Mouse (Mus musculus) stomach, embryonic 14.5 days (tissue): ENCODE measurements around the gene Pde4b. TPM values are rescaled to one million over a fixed set of nuclear protein-coding genes. Genes with fewer than 3 reads are reported as not detected.

ENCODE experiments used
- ATAC-seq: fragments of 200-750 bp; cut with Nextera tagmentation; 2 replicates; pipeline ENCODE4 v1.8.0; 2017; ENCODE audit warnings: low read depth, moderate TSS enrichment; ENCODE audit not compliant: insufficient number of reproducible peaks, insufficient read depth, low FRiP score
- H3K27ac ChIP-seq: fragments of 300-500 bp; sonication (generic); 2 replicates; pipeline ENCODE4 v1.5.1; 2014; ENCODE audit warnings: mild to moderate bottlenecking, low read length, moderate library complexity, mixed read lengths
- H3K27me3 ChIP-seq: fragments of 300-500 bp; sonication (generic); 2 replicates; pipeline ENCODE4 v1.6.1; 2014; ENCODE audit warnings: low read length, control low read depth, mixed read lengths; ENCODE audit not compliant: control insufficient read depth, insufficient read depth
- H3K36me3 ChIP-seq: fragments of 300-500 bp; sonication (generic); 2 replicates; pipeline ENCODE4 v1.6.1; 2014; ENCODE audit warnings: mild to moderate bottlenecking, control low read depth, low read length, moderate library complexity, mixed read lengths; ENCODE audit not compliant: control insufficient read depth, insufficient read depth
- H3K4me1 ChIP-seq: fragments of 300-500 bp; sonication (generic); 2 replicates; pipeline ENCODE4 v1.6.1; 2014; ENCODE audit warnings: low read length, control low read depth, mixed read lengths; ENCODE audit not compliant: control insufficient read depth, insufficient read depth
- H3K4me2 ChIP-seq: fragments of 300-500 bp; sonication (generic); replicated peaks from 2 replicates; pipeline ENCODE4 v1.6.1; 2014; ENCODE audit warnings: low read depth, low read length, control low read depth
- H3K4me3 ChIP-seq: fragments of 300-500 bp; sonication (generic); 2 replicates; pipeline ENCODE4 v1.5.1; 2014; ENCODE audit warnings: low read depth, low read length, control low read depth
- H3K9ac ChIP-seq: fragments of 300-500 bp; sonication (generic); replicated peaks from 2 replicates; pipeline ENCODE4 v1.6.1; 2014; ENCODE audit warnings: low read depth, mild to moderate bottlenecking, control low read depth, low read length, moderate library complexity, mixed read lengths
- H3K9me3 ChIP-seq: fragments of 300-500 bp; sonication (generic); 2 replicates; pipeline ENCODE4 v1.6.1; 2016; ENCODE audit warnings: low read depth, low read length, control low read depth; ENCODE audit not compliant: control insufficient read depth
- WGBS: fragments of 180-500 bp; shearing (Covaris S2); extraction: QIAGEN DNeasy Blood & Tissue Kit; methylation state at CpG from one replicate; pipeline ENCODE4 v1.1.7; 2014; 5-methylcytosine and 5-hydroxymethylcytosine counted together
- polyA plus RNA-seq: library from polyadenylated mRNA; unstranded; fragments of >200 nt; fragmentation: Nextera tagmentation; extraction: Ambion mirVana; gene quantifications from 2 replicates; pipeline ENCODE4 v1.2.1, GENCODE M21; 2014

Gene Pde4b
- polyA plus RNA-seq, 1 experiment from 2014 or later = 16.5 TPM

DNA sequence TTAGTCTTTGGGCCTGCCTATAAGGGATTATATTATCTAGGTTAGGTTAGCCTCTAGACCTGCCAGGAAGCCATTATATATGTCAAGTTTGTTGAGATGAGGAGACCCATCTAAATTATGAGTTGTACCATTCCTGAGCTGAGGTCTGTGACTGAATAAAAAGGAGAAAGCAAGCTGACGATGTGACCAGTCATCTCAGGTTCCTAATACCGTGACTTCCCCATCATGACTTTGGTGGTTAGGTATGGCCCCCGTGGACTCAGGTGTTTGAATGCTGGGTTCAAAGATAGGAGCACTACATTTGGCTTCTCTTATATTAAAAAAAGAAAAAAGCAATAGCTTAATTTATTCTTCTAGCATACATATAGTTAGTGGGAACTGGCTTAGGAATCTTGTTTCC is 531.3 kb downstream of the Pde4b start:
- Histone ChIP-seq H3K27me3 (no peaks in the 10 kb centered on the region), H3K4me1 (no peaks in the 10 kb centered on the region), H3K9ac (no peak overlapping the region), H3K36me3 (no peaks in the 10 kb centered on the region), H3K27ac (no peak overlapping the region), H3K4me3 (no peak overlapping the region), H3K9me3 (no peaks in the 10 kb centered on the region), H3K4me2 (no peak overlapping the region)
- 98% methylated on average over 3 of the region's 3 CpGs for WGBS
- no peak for ATAC-seq

DNA sequence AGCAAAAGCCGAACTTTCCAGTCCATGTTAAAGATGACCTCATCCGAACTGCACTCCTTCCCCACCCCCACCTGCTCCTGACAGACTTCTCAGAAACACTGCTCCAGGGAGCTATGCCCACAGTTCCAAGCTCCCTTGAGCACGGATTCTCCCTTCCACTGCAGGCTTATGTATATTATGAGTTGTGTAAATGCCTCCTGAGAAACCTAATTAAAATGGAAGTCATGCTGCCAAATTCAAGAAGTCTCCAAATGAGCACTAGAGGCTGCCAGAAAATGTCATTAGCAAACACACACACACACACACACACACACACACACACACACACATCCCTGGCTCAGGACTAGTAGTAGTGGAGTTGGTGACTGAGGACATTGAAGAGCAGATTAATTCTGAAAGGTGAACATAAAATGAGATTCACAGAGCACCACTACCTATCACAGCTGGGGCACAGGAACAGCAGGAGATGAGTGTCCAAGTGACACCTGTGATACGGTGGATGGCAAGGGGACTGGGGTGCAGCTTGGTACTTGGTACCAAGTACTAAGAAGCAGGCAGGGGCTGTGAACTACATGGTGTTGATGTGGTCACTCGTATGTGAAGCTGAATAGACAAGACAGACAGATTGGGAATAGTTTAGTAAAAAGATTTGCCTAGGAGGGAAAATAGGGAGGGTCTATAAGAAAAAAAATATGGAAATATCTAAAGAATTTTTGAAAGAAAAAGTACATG is 533.0 kb downstream of the Pde4b start:
- Histone ChIP-seq H3K9ac (no peak overlapping the region), H3K27me3 (no peaks in the 10 kb centered on the region), H3K27ac (no peak overlapping the region), H3K4me2 (no peak overlapping the region), H3K9me3 (no peaks in the 10 kb centered on the region), H3K4me3 (no peak overlapping the region), H3K4me1 (no peaks in the 10 kb centered on the region), H3K36me3 (no peaks in the 10 kb centered on the region)
- no peak for ATAC-seq
- WGBS = 57% methylated on average over 5 of the region's 5 CpGs

DNA sequence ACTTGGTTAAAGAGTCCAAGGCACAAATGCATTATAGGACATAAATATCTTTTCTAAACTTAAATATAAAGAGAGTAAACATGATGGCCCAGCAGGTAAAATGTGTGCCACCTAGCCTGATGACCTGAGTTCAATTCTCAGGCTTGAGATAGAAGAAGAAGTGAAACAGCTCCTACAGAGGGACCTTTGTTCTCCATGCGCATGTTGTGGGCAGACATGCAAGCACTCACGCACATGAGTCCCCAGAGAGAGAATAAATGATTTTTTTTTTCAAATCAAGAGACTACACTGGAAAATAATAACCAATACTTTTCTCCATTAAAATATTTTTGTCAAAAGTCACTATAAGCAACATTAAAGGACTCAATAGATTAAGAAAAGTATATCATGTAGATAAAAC is 533.8 kb downstream of the Pde4b start:
- Histone ChIP-seq H3K4me1 (no peaks in the 10 kb centered on the region), H3K4me2 (no peak overlapping the region), H3K9ac (no peak overlapping the region), H3K36me3 (no peaks in the 10 kb centered on the region), H3K9me3 (no peaks in the 10 kb centered on the region), H3K27me3 (no peaks in the 10 kb centered on the region), H3K27ac (no peak overlapping the region), H3K4me3 (no peak overlapping the region)
- ATAC-seq = no peak
- 89% methylated on average over 2 of the region's 2 CpGs for WGBS

DNA sequence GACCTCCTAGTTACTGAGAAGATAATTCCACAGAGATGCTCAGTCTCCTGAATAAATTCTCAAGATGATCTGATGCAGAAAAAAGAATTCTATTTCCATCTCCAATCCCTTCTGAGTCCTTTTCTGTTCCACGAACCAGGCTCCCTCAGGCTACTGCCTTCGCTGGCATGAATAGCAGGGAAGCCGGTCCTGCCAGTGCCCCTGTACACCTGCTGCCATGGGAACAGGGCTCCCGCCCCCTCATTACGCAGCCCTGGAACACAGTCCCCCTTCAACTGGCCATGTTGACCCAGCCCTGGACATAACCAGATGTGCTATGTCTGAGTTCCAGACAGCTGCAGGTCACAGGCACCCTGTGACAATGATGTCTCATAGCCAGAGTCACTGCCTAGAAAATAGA is 535.6 kb downstream of the Pde4b start:
- H3K36me3 ChIP-seq = no peaks in the 10 kb centered on the region
- no peak overlapping the region for H3K9ac ChIP-seq
- no peaks in the 10 kb centered on the region for H3K9me3 ChIP-seq
- no peaks in the 10 kb centered on the region for H3K27me3 ChIP-seq
- no peak overlapping the region for H3K27ac ChIP-seq
- no peak for ATAC-seq
- H3K4me3 ChIP-seq = no peak overlapping the region
- no peak overlapping the region for H3K4me2 ChIP-seq
- WGBS = 63% methylated on average over 5 of the region's 5 CpGs
- H3K4me1 ChIP-seq = no peaks in the 10 kb centered on the region

DNA sequence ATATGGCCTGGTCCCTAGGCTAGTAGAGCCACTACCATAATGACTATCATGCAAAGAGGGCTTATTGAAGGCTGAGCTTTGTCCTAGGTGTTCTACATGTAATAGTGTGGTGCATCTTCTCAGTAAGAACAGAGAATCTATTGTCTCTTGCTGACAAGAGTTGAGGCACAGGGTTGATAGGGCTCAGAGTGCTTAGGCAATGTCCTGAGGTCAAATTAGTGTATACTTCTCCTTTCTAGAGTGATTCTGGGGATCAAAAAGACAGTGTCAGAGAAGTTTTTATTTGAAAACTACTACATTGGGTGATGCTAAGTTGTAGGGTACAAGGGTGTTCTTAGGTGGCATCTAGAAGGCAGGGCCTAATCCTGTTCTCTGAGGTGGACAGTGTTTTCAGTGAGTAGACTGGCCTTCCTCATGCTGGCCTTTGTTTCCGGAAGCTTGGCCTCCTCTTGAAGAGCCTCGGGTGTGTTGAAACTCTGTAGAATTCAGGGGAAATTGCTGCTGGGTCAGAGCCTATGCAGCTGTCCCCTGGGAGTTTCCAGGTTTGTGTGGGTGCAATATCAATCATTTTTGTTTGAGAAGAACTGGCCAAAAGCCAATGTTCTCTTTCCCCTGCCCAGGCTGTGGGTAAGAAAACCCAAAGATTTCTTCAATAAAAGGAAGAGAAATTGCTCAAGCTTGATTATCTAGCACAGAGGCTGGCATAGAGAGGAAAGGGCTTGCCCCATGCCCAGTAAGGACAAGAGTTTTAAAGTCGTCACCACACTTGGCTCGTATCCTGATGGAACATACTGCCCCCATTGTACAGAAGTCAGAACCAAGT is 536.7 kb downstream of the Pde4b start:
- Histone ChIP-seq H3K27me3 (no peaks in the 10 kb centered on the region), H3K9ac (no peak overlapping the region), H3K4me2 (no peak overlapping the region), H3K4me1 (no peaks in the 10 kb centered on the region), H3K4me3 (no peak overlapping the region), H3K27ac (no peak overlapping the region), H3K9me3 (no peaks in the 10 kb centered on the region), H3K36me3 (no peaks in the 10 kb centered on the region)
- ATAC-seq = no peak
- WGBS = 72% methylated on average over 4 of the region's 4 CpGs

DNA sequence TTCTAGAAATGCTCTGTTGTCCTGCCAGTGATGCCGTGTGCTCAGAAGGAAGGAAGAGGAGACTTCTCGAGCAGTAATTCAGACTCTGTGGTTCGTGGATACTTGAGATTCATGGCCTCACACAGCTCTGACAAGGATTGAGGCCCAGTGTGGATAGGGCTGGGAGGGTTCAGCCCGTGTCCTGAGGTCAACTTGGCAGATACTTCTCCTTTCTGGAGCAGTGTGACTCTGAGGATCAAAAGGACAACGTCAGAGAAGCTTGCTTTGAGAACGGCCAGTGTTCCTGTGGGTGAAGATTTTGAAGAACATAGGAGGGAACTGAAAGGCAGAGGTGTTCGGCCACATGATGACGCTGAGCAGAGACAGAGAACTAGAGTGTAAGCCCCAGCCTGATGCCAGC is 537.6 kb downstream of the Pde4b start:
- WGBS = 75% methylated on average over 8 of the region's 8 CpGs
- ATAC-seq = no peak
- H3K4me3 ChIP-seq = no peak overlapping the region

DNA sequence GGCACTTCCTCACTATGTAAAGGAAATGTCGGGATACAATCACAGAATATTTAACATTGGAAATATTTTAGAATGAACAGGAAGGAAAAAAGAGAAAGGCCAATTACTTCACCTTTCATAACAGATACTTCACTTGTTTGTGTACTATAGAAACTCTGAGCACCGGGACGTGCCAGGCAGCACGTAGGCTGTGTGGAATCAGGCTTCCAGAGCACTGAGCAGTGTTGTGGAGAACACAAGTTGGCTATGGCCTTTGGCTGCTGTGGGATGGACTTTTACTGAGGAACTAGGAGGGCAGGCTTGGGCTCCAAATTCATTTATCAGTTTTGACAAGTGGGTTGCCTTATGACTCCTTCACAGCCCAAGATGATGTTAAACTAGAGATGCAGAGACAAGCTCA is 540.5 kb downstream of the Pde4b start:
- Histone ChIP-seq H3K4me3 (no peak overlapping the region), H3K9ac (no peak overlapping the region), H3K27ac (no peak overlapping the region), H3K27me3 (no peaks in the 10 kb centered on the region), H3K4me1 (no peaks in the 10 kb centered on the region), H3K9me3 (no peaks in the 10 kb centered on the region), H3K36me3 (no peaks in the 10 kb centered on the region), H3K4me2 (no peak overlapping the region)
- WGBS = 79% methylated on average over 4 of the region's 4 CpGs
- no peak for ATAC-seq

More for the DNA sequence above, 537.6 kb downstream of the Pde4b start:
- H3K27me3 ChIP-seq = no peaks in the 10 kb centered on the region
- H3K4me2 ChIP-seq = no peak overlapping the region
- H3K27ac ChIP-seq = no peak overlapping the region
- H3K9me3 ChIP-seq = no peaks in the 10 kb centered on the region
- no peak overlapping the region for H3K9ac ChIP-seq
- H3K4me1 ChIP-seq = no peaks in the 10 kb centered on the region
- no peaks in the 10 kb centered on the region for H3K36me3 ChIP-seq

DNA sequence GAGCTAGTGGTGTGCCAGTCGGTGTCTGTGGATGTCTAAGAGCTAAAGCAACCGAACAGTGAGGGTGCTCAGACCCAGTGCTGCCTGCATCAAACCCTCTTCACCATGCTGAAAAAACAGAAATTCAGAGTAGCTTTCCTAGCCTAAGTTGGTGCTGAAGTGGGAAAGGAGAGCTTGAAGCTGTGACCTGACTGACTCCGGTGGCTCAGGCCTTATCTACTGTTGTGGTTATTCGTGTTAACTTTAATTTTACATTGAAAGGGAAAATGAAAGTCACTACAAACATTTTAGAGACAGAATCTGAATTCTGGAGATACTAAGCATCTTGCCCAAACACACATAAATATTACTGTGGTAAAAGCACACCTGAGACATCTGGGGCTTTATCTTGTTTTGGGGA is 542.3 kb downstream of the Pde4b start:
- Histone ChIP-seq H3K4me3 (no peak overlapping the region), H3K27me3 (no peaks in the 10 kb centered on the region), H3K9me3 (no peaks in the 10 kb centered on the region), H3K4me2 (no peak overlapping the region), H3K27ac (no peak overlapping the region), H3K9ac (no peak overlapping the region), H3K4me1 (no peaks in the 10 kb centered on the region), H3K36me3 (no peaks in the 10 kb centered on the region)
- 80% methylated on average over 4 of the region's 4 CpGs for WGBS
- ATAC-seq = no peak
